26 mouse cellular contexts compared by ENCODE assay signal in genomic region chr3:49937611-49938010, GRCm38 (mm10).
"Had no signal": no experiment of that assay in that cellular context is flagged by ENCODE, and none has a peak within 500 bp of the region (broad histone marks: within the 10 kb centered on the region; RNA-seq: fewer than 3 reads in every experiment).

No protein-coding gene starts in this region.

- H3K27ac ChIP-seq: heart, adult 2 months; heart, embryonic 10.5 days; heart, embryonic 15.5 days; hindbrain, embryonic 13.5 days; hindbrain, embryonic 15.5 days; hindbrain, postnatal 0 days; kidney, embryonic 15.5 days; kidney, postnatal 0 days; limb, embryonic 10.5 days; limb, embryonic 12.5 days; liver, embryonic 13.5 days had no signal

- H3K4me2 ChIP-seq: heart, embryonic 12.5 days; heart, embryonic 15.5 days; hindbrain, embryonic 13.5 days; hindbrain, embryonic 15.5 days; kidney, embryonic 15.5 days; limb, embryonic 12.5 days; liver, embryonic 11.5 days; liver, embryonic 13.5 days had no signal

- ATAC-seq: forebrain, postnatal 0 days; hindbrain, postnatal 0 days; intestine, embryonic 16.5 days had no signal

- H3K9me3 ChIP-seq: heart, embryonic 10.5 days; heart, embryonic 12.5 days; heart, embryonic 15.5 days; hindbrain, embryonic 13.5 days; hindbrain, embryonic 15.5 days; kidney, embryonic 15.5 days; limb, embryonic 10.5 days; limb, embryonic 12.5 days; liver, embryonic 13.5 days had no signal

- DNase-seq: forebrain, postnatal 0 days; gastrocnemius, postnatal 14 days; gastrocnemius, postnatal 36 days; heart, adult 11 months; heart, adult 2 months; kidney, adult 11 months; kidney, adult 2 months; kidney, adult 9 months; kidney, postnatal 14 days; kidney, postnatal 36 days; layer of hippocampus, adult 9-11 months; layer of hippocampus, postnatal 36 days; liver; liver, embryonic 13.5 days had no signal

- H3K9ac ChIP-seq: forebrain, postnatal 0 days; heart, embryonic 12.5 days; heart, embryonic 15.5 days; hindbrain, embryonic 13.5 days; hindbrain, embryonic 15.5 days; kidney, embryonic 15.5 days; limb, embryonic 12.5 days; liver, embryonic 13.5 days had no signal

- H3K4me3 ChIP-seq: heart, adult 2 months; heart, embryonic 10.5 days; heart, embryonic 12.5 days; heart, embryonic 15.5 days; hindbrain, embryonic 13.5 days; hindbrain, embryonic 15.5 days; kidney, embryonic 15.5 days; limb, embryonic 10.5 days; limb, embryonic 12.5 days; liver, embryonic 13.5 days had no signal

- H3K27me3 ChIP-seq: heart, embryonic 12.5 days; heart, embryonic 15.5 days; hindbrain, embryonic 13.5 days; hindbrain, embryonic 15.5 days; kidney, embryonic 15.5 days; limb, embryonic 12.5 days; liver, embryonic 13.5 days had no signal

- H3K4me1 ChIP-seq: heart, embryonic 10.5 days; hindbrain, embryonic 13.5 days; hindbrain, embryonic 15.5 days; kidney, embryonic 15.5 days; limb, embryonic 10.5 days; liver, embryonic 13.5 days had no signal

- H3K36me3 ChIP-seq: heart, embryonic 10.5 days; heart, embryonic 12.5 days; heart, embryonic 15.5 days; hindbrain, embryonic 13.5 days; hindbrain, embryonic 15.5 days; kidney, embryonic 15.5 days; limb, embryonic 10.5 days; limb, embryonic 12.5 days; liver, embryonic 13.5 days had no signal
